Mouse (Mus musculus) ES-E14 (cell line): Measurements from ENCODE around the gene Rnls. TPM values are rescaled to one million over a fixed set of nuclear protein-coding genes. Genes with fewer than 3 reads are reported as not detected.

Experiments used
- DNase-seq: peaks from one replicate; pipeline ENCODE4 v3.0.0-alpha.2; 2013; ENCODE audit warnings: low read depth, low spot score
- H3K27ac ChIP-seq: 2 replicates; pipeline ENCODE4 v1.5.1; 2012; ENCODE audit warnings: low read depth, mild to moderate bottlenecking, low read length, moderate library complexity, mixed read lengths; ENCODE audit not compliant: poor library complexity, insufficient read depth, severe bottlenecking
- H3K36me3 ChIP-seq: 2 replicates; pipeline ENCODE4 v1.6.1; 2012; ENCODE audit warnings: mild to moderate bottlenecking, low read length, moderate library complexity, mixed read lengths; ENCODE audit not compliant: control insufficient read depth, poor library complexity, insufficient read depth, severe bottlenecking
- H3K4me1 ChIP-seq, 2 experiments: fragments of 150-350 bp in 1 of 2; sonication (generic) in 1 of 2; 2 replicates each; pipeline ENCODE4 v1.6.1; 2012; ENCODE audit warnings: low read length in 2 of 2, mild to moderate bottlenecking in 1 of 2, mixed read lengths in 1 of 2; ENCODE audit not compliant: control insufficient read depth in 2 of 2, insufficient read depth in 2 of 2, poor library complexity in 1 of 2
- H3K4me3 ChIP-seq, 2 experiments: fragments of 150-350 bp in 1 of 2; sonication (generic) in 1 of 2; 2 replicates each; pipeline ENCODE4 v1.5.1; 2012; ENCODE audit warnings: low read length in 2 of 2, low read depth in 1 of 2, mild to moderate bottlenecking in 1 of 2, mixed read lengths in 1 of 2; ENCODE audit not compliant: insufficient read depth in 1 of 2, poor library complexity in 1 of 2, severe bottlenecking in 1 of 2
- H3K9ac ChIP-seq: 2 replicates; pipeline ENCODE4 v1.6.1; 2012; ENCODE audit warnings: low read depth, mild to moderate bottlenecking, low read length, mixed read lengths; ENCODE audit not compliant: poor library complexity, insufficient read depth, severe bottlenecking
- H3K9me3 ChIP-seq: fragments of 150-350 bp; sonication (generic); 2 replicates; pipeline ENCODE4 v1.6.1; 2012; ENCODE audit warnings: low read depth, mild to moderate bottlenecking, low read length; ENCODE audit not compliant: control insufficient read depth, insufficient read depth
- CHD2 ChIP-seq: IDR thresholded peaks from 2 replicates; pipeline ENCODE4 v1.6.1; 2014; ENCODE audit warnings: mild to moderate bottlenecking, low read depth, low read length, inconsistent platforms
- HCFC1 ChIP-seq: IDR thresholded peaks from 2 replicates; pipeline ENCODE4 v1.6.1; 2012; ENCODE audit warnings: low read length, inconsistent platforms, borderline replicate concordance; ENCODE audit not compliant: insufficient read depth
- MAFK ChIP-seq: IDR thresholded peaks from 2 replicates; pipeline ENCODE4 v1.6.1; 2014; ENCODE audit warnings: mild to moderate bottlenecking, low read depth, low read length, inconsistent platforms; ENCODE audit not compliant: insufficient read depth
- ZC3H11A ChIP-seq: IDR thresholded peaks from 2 replicates; pipeline ENCODE4 v1.6.1; 2012; ENCODE audit warnings: low read depth, mild to moderate bottlenecking, inconsistent platforms, low read length, borderline replicate concordance
- ZNF384 ChIP-seq: IDR thresholded peaks from 2 replicates; pipeline ENCODE4 v1.6.1; 2012; ENCODE audit warnings: low read depth, low read length, inconsistent platforms
- in situ Hi-C, 2 experiments: fragments of 600-800 bp; cut with MboI; formaldehyde crosslinking; loops; one replicate each; pipeline ENCODE4 v1.15.1; 2025; ENCODE audit warnings: low sequenced_read_pairs in 2 of 2, inconsistent platforms in 1 of 2; ENCODE audit not compliant: unreplicated experiment in 2 of 2
- total RNA-seq: library from RNA; depleted of rRNA; stranded (reverse); fragments of 300-350 nt; gene quantifications from 2 replicates; pipeline ENCODE4 v1.2.3, GENCODE M21; 2012

Gene Rnls
- total RNA-seq, 1 experiment = 0.80 TPM

DNA sequence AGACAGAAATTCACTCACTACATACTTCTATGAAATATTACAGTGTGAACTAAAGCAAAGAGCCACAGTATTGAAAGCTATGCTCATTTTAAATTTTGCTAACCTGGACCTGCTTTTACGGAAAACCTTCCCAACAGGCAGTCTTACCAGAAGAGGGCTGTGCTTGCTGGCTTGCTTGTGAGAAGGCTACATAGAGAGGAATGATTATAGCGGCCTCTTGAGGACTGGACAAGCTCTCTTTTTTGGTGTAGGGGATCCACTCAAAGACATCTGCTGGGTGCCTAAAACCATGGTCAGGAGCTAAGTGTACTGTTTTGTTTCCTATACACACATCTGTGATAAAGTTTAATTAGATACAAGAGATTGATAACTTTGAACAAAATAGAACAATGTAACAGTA, 95.8 kb downstream of the Rnls start:
- no peak for DNase-seq
- Histone ChIP-seq H3K9ac (no peak overlapping the region), H3K27ac (no peak overlapping the region), H3K4me3 (no peak overlapping the region), H3K36me3 (no peaks in the 10 kb centered on the region), H3K4me1 (no peaks in the 10 kb centered on the region), H3K9me3 (no peaks in the 10 kb centered on the region)
- TF ChIP-seq MAFK (no peak), ZNF384 (no peak), ZC3H11A (no peak), HCFC1 (no peak), CHD2 (no peak)
- in situ Hi-C loops = no loop called here

GRCm38 (mm10) chr19:33282985-33283384, 109.1 kb downstream of the Rnls start:
- no peaks in the 10 kb centered on the region for H3K4me1 ChIP-seq
- DNase-seq = no peak
- no peaks in the 10 kb centered on the region for H3K36me3 ChIP-seq
- no peak overlapping the region for H3K27ac ChIP-seq
- H3K4me3 ChIP-seq = no peak overlapping the region
- in situ Hi-C loops = no loop called here
- H3K9ac ChIP-seq = no peak overlapping the region
- no peaks in the 10 kb centered on the region for H3K9me3 ChIP-seq
- no peak for TF ChIP-seq HCFC1
- no peak for TF ChIP-seq ZC3H11A
- TF ChIP-seq ZNF384 = no peak
- no peak for TF ChIP-seq CHD2
- TF ChIP-seq MAFK = no peak

DNA sequence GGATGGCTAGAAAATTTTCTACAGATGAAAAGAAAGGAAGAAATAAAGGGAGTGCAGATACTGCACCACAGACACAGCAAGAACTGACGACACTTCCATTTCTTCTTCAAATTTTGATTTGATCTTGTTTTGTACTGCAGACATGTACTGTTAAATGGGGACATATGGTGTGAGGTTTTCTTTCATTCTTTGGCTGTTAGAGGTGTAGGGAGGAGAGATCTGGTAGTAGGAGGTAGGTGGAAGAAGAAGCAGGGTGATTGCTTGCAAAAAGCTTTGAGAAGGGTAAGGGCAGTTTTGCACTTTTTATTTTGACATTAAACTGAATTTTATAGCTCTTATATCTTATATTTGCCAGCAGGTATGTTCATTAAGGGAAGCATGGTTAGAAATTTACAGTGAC, 115.7 kb downstream of the Rnls start:
- Histone ChIP-seq H3K9me3 (no peaks in the 10 kb centered on the region), H3K4me3 (no peak overlapping the region)

GRCm38 (mm10) chr19:33273676-33274075, 118.4 kb downstream of the Rnls start:
- DNase-seq = no peak
- H3K36me3 ChIP-seq = no peaks in the 10 kb centered on the region
- no peak overlapping the region for H3K9ac ChIP-seq
- in situ Hi-C loops = no loop called here
- no peaks in the 10 kb centered on the region for H3K4me1 ChIP-seq
- TF ChIP-seq MAFK (no peak), CHD2 (no peak), ZNF384 (no peak), HCFC1 (no peak), ZC3H11A (no peak)
- no peak overlapping the region for H3K4me3 ChIP-seq
- H3K27ac ChIP-seq = no peak overlapping the region
- H3K9me3 ChIP-seq = no peaks in the 10 kb centered on the region

More for the DNA sequence above, 115.7 kb downstream of the Rnls start:
- TF ChIP-seq ZC3H11A (no peak), CHD2 (no peak), HCFC1 (no peak), MAFK (no peak), ZNF384 (no peak)
- no peak overlapping the region for H3K27ac ChIP-seq
- DNase-seq = no peak
- no peaks in the 10 kb centered on the region for H3K36me3 ChIP-seq
- in situ Hi-C loops = no loop called here
- H3K9ac ChIP-seq = no peak overlapping the region
- H3K4me1 ChIP-seq = no peaks in the 10 kb centered on the region

- no peak overlapping the region for H3K27ac ChIP-seq
- H3K9ac ChIP-seq = no peak overlapping the region
- no peak for TF ChIP-seq ZC3H11A
- TF ChIP-seq CHD2 = no peak
- TF ChIP-seq HCFC1 = no peak
- no peaks in the 10 kb centered on the region for H3K9me3 ChIP-seq
- no peaks in the 10 kb centered on the region for H3K4me1 ChIP-seq
- in situ Hi-C loops = no loop called here
- H3K4me3 ChIP-seq = no peak overlapping the region
- no peaks in the 10 kb centered on the region for H3K36me3 ChIP-seq
- DNase-seq = no peak
These were observed 120.5 kb downstream of the Rnls start for GRCm38 (mm10) chr19:33271571-33271970.
